Mouse (Mus musculus): ENCODE results near the gene Slc24a3. TPM values are rescaled to one million over a fixed set of nuclear protein-coding genes. Genes with fewer than 3 reads are reported as not detected.

Slc24a3 gene
- polyA plus RNA-seq, 1 experiment = 11.8 TPM

DNA sequence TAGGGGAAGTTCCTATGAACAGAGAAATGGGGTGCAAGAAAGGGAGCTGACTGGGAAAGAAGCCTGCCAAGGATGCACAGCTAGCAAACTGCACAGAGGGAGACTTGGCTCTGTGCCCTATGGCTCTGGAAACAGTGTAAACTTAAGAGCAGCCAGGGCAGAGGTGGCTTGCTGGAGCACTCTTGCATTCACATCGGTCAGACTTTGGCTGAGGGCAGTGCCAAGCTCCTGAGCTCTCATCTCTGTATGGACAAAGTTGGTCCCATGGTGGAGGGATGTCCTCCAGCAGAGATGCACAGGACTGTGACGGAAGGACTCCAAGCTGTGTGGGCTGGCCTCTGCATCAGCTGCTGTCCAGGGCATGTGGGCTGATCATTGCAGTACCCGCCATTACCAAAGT, 516.0 kb downstream of the Slc24a3 start:
- TF ChIP-seq CTCF (IDR thresholded peaks at IDR 0.05; ENCODE audit: insufficient read depth, low read length) (no peak), POLR2A (IDR thresholded peaks at IDR 0.05; ENCODE audit: borderline replicate concordance, extremely low read depth, low read depth, low read length) (no peak)
- peaks cover 8% of the 10 kb centered on the region for H3K4me1 ChIP-seq (ENCODE audit: control insufficient read depth, insufficient read depth, low read length)

DNA sequence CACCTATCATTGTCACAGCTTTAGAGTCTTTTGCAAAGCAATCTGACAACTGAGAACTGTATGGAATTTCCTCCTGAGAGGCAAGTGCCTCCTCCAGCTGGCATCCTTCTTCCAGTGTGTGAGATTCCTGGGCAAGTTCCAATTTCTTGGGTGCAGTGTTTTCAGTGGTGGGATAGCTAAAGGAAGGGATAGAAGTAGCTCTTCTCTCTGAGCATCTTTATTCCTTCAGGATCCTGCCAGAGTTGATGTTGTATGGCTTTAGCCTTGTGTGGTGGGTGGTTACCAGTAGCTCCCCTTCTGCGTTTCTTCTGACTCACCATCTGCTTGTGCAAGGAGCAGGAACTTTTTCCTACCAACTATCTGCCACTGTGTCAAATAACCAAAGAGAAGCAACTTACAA, 516.6 kb downstream of the Slc24a3 start:
- H3K4me1 ChIP-seq (ENCODE audit: control insufficient read depth, insufficient read depth, low read length) = peaks cover 8% of the 10 kb centered on the region

More for the DNA sequence above, 516.0 kb downstream of the Slc24a3 start:
- H3K4me3 ChIP-seq (replicated peaks; ENCODE audit: extremely low read depth, low read depth, low read length) = no peak overlapping the region
- DNase-seq = peak; percentile 54
- WGBS = 48% methylated on average over 3 of the region's 3 CpGs

DNA sequence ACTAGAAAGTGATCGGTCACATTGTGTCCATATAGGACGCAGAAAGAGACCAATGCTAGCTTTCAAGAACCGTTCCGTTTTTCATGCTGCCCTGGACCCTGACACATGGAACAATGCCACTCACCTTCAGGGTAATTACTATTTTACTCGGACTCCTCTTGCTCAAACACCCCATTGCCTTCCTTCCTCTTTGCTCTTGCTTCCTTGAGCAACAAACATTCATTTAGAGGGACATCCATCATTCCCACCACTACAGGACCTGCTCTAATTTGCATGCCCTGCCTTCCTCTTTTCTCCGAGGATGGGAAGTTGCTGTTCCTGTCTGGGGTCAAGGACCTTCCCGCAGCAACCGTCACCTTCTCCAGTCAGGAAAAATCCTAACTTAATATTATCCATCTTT, 517.3 kb downstream of the Slc24a3 start:
- DNase-seq = no peak
- 57% methylated on average over 8 of the region's 8 CpGs for WGBS
- H3K4me1 ChIP-seq (ENCODE audit: control insufficient read depth, insufficient read depth, low read length) = peaks cover 8% of the 10 kb centered on the region
- H3K4me3 ChIP-seq (replicated peaks; ENCODE audit: extremely low read depth, low read depth, low read length) = no peak overlapping the region
- TF ChIP-seq POLR2A (IDR thresholded peaks at IDR 0.05; ENCODE audit: borderline replicate concordance, extremely low read depth, low read depth, low read length) (no peak), CTCF (IDR thresholded peaks at IDR 0.05; ENCODE audit: insufficient read depth, low read length) (no peak)

More for the DNA sequence above, 516.6 kb downstream of the Slc24a3 start:
- no peak overlapping the region for H3K4me3 ChIP-seq (replicated peaks; ENCODE audit: extremely low read depth, low read depth, low read length)
- WGBS = 80% methylated on average over 1 of the region's 1 CpGs
- no peak for DNase-seq
- TF ChIP-seq POLR2A (IDR thresholded peaks at IDR 0.05; ENCODE audit: borderline replicate concordance, extremely low read depth, low read depth, low read length) (no peak), CTCF (IDR thresholded peaks at IDR 0.05; ENCODE audit: insufficient read depth, low read length) (no peak)

DNA sequence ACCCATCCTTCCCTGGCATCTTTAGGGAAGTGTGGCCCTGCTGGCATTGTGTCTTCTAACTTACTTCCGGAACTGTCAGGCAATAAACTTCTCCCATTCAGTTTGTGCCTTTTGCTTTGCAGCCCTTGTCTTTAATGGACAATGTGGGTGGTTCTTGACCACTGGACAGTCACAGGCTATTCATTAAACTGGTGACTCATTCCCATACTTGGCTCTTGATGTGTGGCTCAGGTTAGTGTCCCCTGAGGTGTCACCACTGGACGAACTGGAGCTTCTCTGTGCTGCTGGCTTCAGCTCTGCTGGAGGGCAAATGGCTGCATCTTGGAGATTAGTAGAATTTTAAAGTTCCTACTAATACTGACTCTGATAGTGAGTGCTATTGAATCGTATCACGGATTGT, 518.5 kb downstream of the Slc24a3 start:
- Histone ChIP-seq H3K4me1 (ENCODE audit: control insufficient read depth, insufficient read depth, low read length) (peaks cover 8% of the 10 kb centered on the region), H3K4me3 (replicated peaks; ENCODE audit: extremely low read depth, low read depth, low read length) (no peak overlapping the region)
- DNase-seq = no peak
- TF ChIP-seq POLR2A (IDR thresholded peaks at IDR 0.05; ENCODE audit: borderline replicate concordance, extremely low read depth, low read depth, low read length) (no peak), CTCF (IDR thresholded peaks at IDR 0.05; ENCODE audit: insufficient read depth, low read length) (no peak)
- WGBS = 80% methylated on average over 4 of the region's 4 CpGs

DNA sequence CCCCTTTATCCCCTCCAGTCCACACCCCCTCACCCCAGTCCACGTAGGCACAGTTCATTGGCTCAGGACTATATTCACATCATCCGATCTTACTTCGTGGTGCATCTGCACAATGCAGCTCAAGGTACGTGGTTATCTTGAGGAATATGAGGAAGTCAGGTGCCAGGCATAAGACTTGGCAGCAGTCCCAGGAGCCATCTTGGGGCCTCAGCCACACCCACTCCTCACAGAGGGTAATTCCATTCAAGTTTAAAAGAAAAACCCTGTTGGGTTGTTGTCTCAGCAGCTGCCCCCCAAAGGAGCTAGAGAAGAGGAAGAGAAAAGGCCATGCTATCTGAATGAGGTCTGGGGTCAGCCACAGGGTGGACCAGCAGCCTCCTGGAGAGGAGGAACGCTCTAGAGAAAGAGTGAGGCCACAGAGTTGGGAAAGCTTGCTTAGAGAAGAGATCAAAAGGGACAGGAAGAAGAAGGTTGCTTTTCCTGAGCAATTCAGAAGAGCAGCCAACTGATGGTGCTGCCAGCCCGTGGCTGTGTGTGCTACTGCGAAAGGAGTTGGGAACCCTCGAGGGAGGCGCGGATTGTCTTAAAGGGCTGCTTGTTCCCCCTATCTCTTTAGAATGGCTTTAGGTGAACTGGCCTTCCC, 523.9 kb downstream of the Slc24a3 start:
- TF ChIP-seq CTCF (IDR thresholded peaks at IDR 0.05; ENCODE audit: insufficient read depth, low read length) (no peak), POLR2A (IDR thresholded peaks at IDR 0.05; ENCODE audit: borderline replicate concordance, extremely low read depth, low read depth, low read length) (no peak)
- Histone ChIP-seq H3K4me1 (ENCODE audit: control insufficient read depth, insufficient read depth, low read length) (no peaks in the 10 kb centered on the region; the same call in 1 of the 2 replicates), H3K4me3 (replicated peaks; ENCODE audit: extremely low read depth, low read depth, low read length) (no peak overlapping the region)
- WGBS = 70% methylated on average over 10 of the region's 10 CpGs
- no peak for DNase-seq
